Mouse (Mus musculus) limb, embryonic 15.5 days (tissue): ENCODE measurements around the gene Frmpd1. TPM values are rescaled to one million over a fixed set of nuclear protein-coding genes. Genes with fewer than 3 reads are reported as not detected.
A peak's percentile ranks its signal among the peaks of the same experiment; 100 is the strongest.

ENCODE experiments used
- ATAC-seq: fragments of 200-750 bp; cut with Nextera tagmentation; 2 replicates; pipeline ENCODE4 v1.8.0; 2017; ENCODE audit warnings: low read depth, moderate TSS enrichment; ENCODE audit not compliant: insufficient number of reproducible peaks, low FRiP score, low TSS enrichment
- H3K27ac ChIP-seq: fragments of 300-500 bp; sonication (generic); 2 replicates; pipeline ENCODE4 v1.5.1; 2015; ENCODE audit warnings: moderate library complexity, mild to moderate bottlenecking, inconsistent platforms
- H3K27me3 ChIP-seq: fragments of 300-500 bp; sonication (generic); 2 replicates; pipeline ENCODE4 v1.6.1; 2015; ENCODE audit warnings: inconsistent platforms
- H3K36me3 ChIP-seq: fragments of 300-500 bp; sonication (generic); 2 replicates; pipeline ENCODE4 v1.6.1; 2015; ENCODE audit warnings: inconsistent platforms
- H3K4me1 ChIP-seq: fragments of 300-500 bp; sonication (generic); 2 replicates; pipeline ENCODE4 v1.6.1; 2015; ENCODE audit warnings: inconsistent platforms
- H3K4me2 ChIP-seq: fragments of 300-500 bp; sonication (generic); 2 replicates; pipeline ENCODE4 v1.6.1; 2015; ENCODE audit warnings: mild to moderate bottlenecking, inconsistent platforms
- H3K4me3 ChIP-seq: fragments of 300-500 bp; sonication (generic); 2 replicates; pipeline ENCODE4 v1.5.1; 2015; ENCODE audit warnings: mild to moderate bottlenecking, inconsistent platforms
- H3K9ac ChIP-seq: fragments of 300-500 bp; sonication (generic); 2 replicates; pipeline ENCODE4 v1.6.1; 2015; ENCODE audit warnings: inconsistent platforms
- H3K9me3 ChIP-seq: fragments of 300-500 bp; sonication (generic); 2 replicates; pipeline ENCODE4 v1.6.1; 2016; ENCODE audit warnings: inconsistent platforms
- WGBS: fragments of 180-500 bp; shearing (Covaris S2); methylation state at CpG from one replicate; pipeline ENCODE4 v1.1.7; 2015; 5-methylcytosine and 5-hydroxymethylcytosine counted together
- polyA plus RNA-seq: library from polyadenylated mRNA; unstranded; fragments of >200 nt; fragmentation: Nextera tagmentation; extraction: Ambion mirVana; gene quantifications from 2 replicates; pipeline ENCODE4 v1.2.1, GENCODE M21; 2015

Frmpd1 gene
- polyA plus RNA-seq, 1 experiment from 2014 or later: 3.6 TPM

DNA sequence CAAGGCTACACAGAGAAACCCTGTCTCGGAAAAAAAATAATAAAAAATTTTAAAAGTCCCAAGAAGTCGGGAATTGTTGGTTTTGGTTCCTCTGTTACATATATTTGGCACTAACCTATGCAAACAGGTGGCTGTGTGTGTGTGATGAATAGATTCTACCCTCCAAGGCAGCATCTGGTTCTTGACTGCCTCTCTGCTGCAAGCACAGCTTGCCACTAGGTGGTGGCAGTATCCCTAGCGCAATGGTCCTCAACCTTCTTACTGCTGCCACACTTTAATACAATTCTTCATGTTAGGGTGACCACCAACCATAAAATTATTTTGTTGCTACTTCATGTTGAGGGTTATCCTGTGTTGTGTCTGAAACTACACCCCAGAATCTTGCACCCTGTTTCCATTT is 101.6 kb downstream of the Frmpd1 start:
- H3K4me2 ChIP-seq: no peak overlapping the region
- H3K9ac ChIP-seq: no peak overlapping the region
- no peaks in the 10 kb centered on the region for H3K4me1 ChIP-seq
- H3K27ac ChIP-seq: no peak overlapping the region
- no peaks in the 10 kb centered on the region for H3K36me3 ChIP-seq
- no peak for ATAC-seq
- H3K9me3 ChIP-seq: no peaks in the 10 kb centered on the region
- H3K27me3 ChIP-seq: no peaks in the 10 kb centered on the region
- H3K4me3 ChIP-seq: no peak overlapping the region
- WGBS: 40% methylated on average over 3 of the region's 3 CpGs

GRCm38 (mm10) chr4:45287906-45288305 is 103.2 kb downstream of the Frmpd1 start:
- no peaks in the 10 kb centered on the region for H3K27me3 ChIP-seq
- H3K9me3 ChIP-seq: no peaks in the 10 kb centered on the region
- H3K27ac ChIP-seq: no peak overlapping the region
- no peaks in the 10 kb centered on the region for H3K4me1 ChIP-seq
- no peak overlapping the region for H3K4me3 ChIP-seq
- no peak overlapping the region for H3K4me2 ChIP-seq
- H3K9ac ChIP-seq: no peak overlapping the region
- WGBS: 74% methylated on average over 5 of the region's 5 CpGs
- no peak for ATAC-seq
- no peaks in the 10 kb centered on the region for H3K36me3 ChIP-seq

- peaks cover 11% of the 10 kb centered on the region for H3K4me1 ChIP-seq
- ATAC-seq: no peak
- no peak within 1 kb of the TSS for H3K27ac ChIP-seq
- H3K27me3 ChIP-seq: no peaks in the 10 kb centered on the region
- peak within 1 kb of the TSS; percentile 66 for H3K4me2 ChIP-seq
- H3K9me3 ChIP-seq: no peaks in the 10 kb centered on the region
- H3K36me3 ChIP-seq: peaks cover 18% of the 10 kb centered on the region
- H3K4me3 ChIP-seq: peak within 1 kb of the TSS; percentile 83
- WGBS: 19% methylated on average over 27 of the region's 27 CpGs
- peak within 1 kb of the TSS; percentile 67 for H3K9ac ChIP-seq
These were observed 112.2 kb downstream of the Frmpd1 start, which contains the start of gene Trmt10b for GRCm38 (mm10) chr4:45296662-45297564. Trmt10b (plus strand) TSS chr4:45297127.

GRCm38 (mm10) chr4:45305536-45305935 is 120.9 kb downstream of the Frmpd1 start:
- ATAC-seq: no peak
- Histone ChIP-seq H3K4me2 (no peak overlapping the region), H3K4me1 (no peaks in the 10 kb centered on the region), H3K27me3 (no peaks in the 10 kb centered on the region), H3K9me3 (no peaks in the 10 kb centered on the region), H3K36me3 (peaks cover 64% of the 10 kb centered on the region), H3K4me3 (no peak overlapping the region), H3K9ac (no peak overlapping the region), H3K27ac (no peak overlapping the region)
- WGBS: 93% methylated on average over 14 of the region's 14 CpGs

DNA sequence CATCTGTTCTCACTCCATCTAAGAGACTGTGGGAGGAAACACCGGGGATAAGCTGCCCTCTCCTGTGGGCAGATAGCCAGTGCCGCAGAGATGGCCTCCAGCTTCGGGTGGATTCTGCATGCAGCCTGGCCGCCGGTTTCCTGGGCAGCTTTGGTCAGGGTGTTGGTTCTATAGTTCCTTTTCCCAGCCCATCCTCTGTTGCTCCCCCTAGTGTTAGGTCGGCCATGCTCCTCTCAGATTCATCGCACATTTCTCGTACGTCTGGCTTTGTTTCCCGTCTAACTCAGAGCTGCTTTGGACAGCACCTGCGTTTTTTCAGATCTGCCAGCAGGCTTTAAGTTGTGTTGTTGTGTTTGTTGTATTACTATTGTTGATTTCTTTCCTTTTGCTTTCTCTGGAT is 123.4 kb downstream of the Frmpd1 start:
- ATAC-seq: no peak
- Histone ChIP-seq H3K4me1 (no peaks in the 10 kb centered on the region), H3K27me3 (no peaks in the 10 kb centered on the region), H3K4me3 (no peak overlapping the region), H3K36me3 (peaks cover 52% of the 10 kb centered on the region), H3K27ac (no peak overlapping the region), H3K4me2 (no peak overlapping the region), H3K9ac (no peak overlapping the region), H3K9me3 (no peaks in the 10 kb centered on the region)
- WGBS: 36% methylated on average over 11 of the region's 11 CpGs

- H3K27me3 ChIP-seq: no peaks in the 10 kb centered on the region
- no peak overlapping the region for H3K4me3 ChIP-seq
- H3K9ac ChIP-seq: no peak overlapping the region
- H3K9me3 ChIP-seq: no peaks in the 10 kb centered on the region
- H3K27ac ChIP-seq: no peak overlapping the region
- H3K4me1 ChIP-seq: no peaks in the 10 kb centered on the region
- 92% methylated on average over 6 of the region's 6 CpGs for WGBS
- peaks cover 52% of the 10 kb centered on the region for H3K36me3 ChIP-seq
- no peak overlapping the region for H3K4me2 ChIP-seq
- no peak for ATAC-seq
These were observed 123.9 kb downstream of the Frmpd1 start for GRCm38 (mm10) chr4:45308606-45309005.

DNA sequence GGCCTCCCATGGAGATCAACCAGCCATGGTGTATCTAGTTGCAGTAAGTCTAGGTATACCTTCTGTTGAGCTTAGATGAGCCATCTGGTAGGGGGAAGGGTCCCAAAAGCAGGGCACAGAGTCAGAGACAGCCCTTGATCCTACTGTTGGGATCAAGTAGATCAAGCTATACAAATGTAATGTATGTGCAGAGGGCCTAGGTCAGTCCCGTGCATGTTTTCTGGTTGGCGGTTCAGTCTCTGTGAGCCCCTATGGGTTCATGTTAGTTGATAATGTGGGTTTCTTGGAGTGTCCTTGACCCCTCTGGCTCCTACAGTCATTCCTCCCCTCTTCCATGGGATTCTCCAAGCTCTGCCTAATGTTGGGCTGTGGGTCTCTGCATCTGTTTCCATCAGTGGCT is 126.4 kb downstream of the Frmpd1 start:
- no peak overlapping the region for H3K4me2 ChIP-seq
- no peak overlapping the region for H3K9ac ChIP-seq
- 92% methylated on average over 2 of the region's 2 CpGs for WGBS
- H3K27ac ChIP-seq: no peak overlapping the region
- H3K36me3 ChIP-seq: peaks cover 49% of the 10 kb centered on the region
- H3K9me3 ChIP-seq: no peaks in the 10 kb centered on the region
- H3K4me3 ChIP-seq: no peak overlapping the region
- no peak for ATAC-seq
- H3K4me1 ChIP-seq: no peaks in the 10 kb centered on the region
- H3K27me3 ChIP-seq: no peaks in the 10 kb centered on the region

DNA sequence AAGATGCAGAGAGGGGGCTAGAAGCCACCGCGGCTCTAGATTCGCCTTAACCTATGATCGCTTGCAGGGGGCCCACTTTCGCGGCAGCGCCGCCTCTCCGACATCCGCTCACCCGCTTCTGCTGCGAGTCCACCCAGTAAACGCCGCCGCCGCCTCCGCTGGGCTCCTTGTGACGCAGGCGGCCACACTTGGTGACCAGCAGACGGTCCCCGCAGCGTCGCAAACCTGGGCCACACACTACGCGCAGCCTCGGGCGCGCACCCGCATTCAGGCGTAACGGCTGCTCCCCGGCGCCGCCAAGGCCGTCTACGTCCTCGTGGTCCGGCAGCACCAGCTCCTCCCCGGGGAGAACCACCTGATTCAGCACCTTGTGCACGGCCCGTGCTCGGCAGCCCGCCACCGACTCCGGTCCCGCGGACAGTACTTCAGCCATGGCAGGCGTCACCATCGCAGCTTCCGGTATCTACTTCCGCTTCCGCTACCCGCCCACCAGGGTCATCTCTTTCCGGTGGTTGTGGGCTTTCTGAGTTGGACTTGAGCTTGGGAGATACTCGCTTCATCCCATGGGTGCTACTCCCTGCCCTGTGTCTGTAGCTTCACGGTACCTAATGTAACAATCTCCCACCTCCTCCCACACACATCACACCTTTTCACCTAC is 135.6 kb downstream of the Frmpd1 start:
- H3K36me3 ChIP-seq: peaks cover 24% of the 10 kb centered on the region
- no peaks in the 10 kb centered on the region for H3K9me3 ChIP-seq
- H3K4me2 ChIP-seq: peak overlapping the region; percentile 54
- H3K9ac ChIP-seq: peak overlapping the region; percentile 89
- 0 out of 2 replicates have a peak, but pooled peaks have one; percentile 74 for ATAC-seq
- under 1% methylated on average over 56 of the region's 56 CpGs for WGBS
- peaks cover 8% of the 10 kb centered on the region for H3K4me1 ChIP-seq
- H3K27ac ChIP-seq: peak overlapping the region; percentile 83
- peaks cover 12% of the 10 kb centered on the region for H3K27me3 ChIP-seq
- peak overlapping the region; percentile 94 for H3K4me3 ChIP-seq

GRCm38 (mm10) chr4:45331139-45331538 is 146.5 kb downstream of the Frmpd1 start:
- Histone ChIP-seq H3K4me2 (no peak overlapping the region), H3K27me3 (peaks cover 3% of the 10 kb centered on the region; the same call in 1 of the 2 replicates), H3K36me3 (no peaks in the 10 kb centered on the region), H3K4me1 (no peaks in the 10 kb centered on the region), H3K9me3 (no peaks in the 10 kb centered on the region), H3K4me3 (no peak overlapping the region), H3K9ac (no peak overlapping the region), H3K27ac (no peak overlapping the region)
- ATAC-seq: no peak
- 60% methylated on average over 7 of the region's 7 CpGs for WGBS

GRCm38 (mm10) chr4:45332466-45332865 is 147.8 kb downstream of the Frmpd1 start:
- no peak overlapping the region for H3K9ac ChIP-seq
- no peak overlapping the region for H3K27ac ChIP-seq
- H3K27me3 ChIP-seq: peaks cover 3% of the 10 kb centered on the region; the same call in 1 of the 2 replicates
- no peak overlapping the region for H3K4me2 ChIP-seq
- no peak overlapping the region for H3K4me3 ChIP-seq
- WGBS: 73% methylated on average over 3 of the region's 3 CpGs
- ATAC-seq: no peak
- no peaks in the 10 kb centered on the region for H3K36me3 ChIP-seq
- H3K4me1 ChIP-seq: no peaks in the 10 kb centered on the region
- no peaks in the 10 kb centered on the region for H3K9me3 ChIP-seq
